Mouse (Mus musculus) brain, adult 2 months (tissue): Measurements from ENCODE around the gene Ehmt2.
A peak's percentile ranks its signal among the peaks of the same experiment; 100 is the strongest.
"Not testable (repeated sequence)": the region's sequence is repeated elsewhere in the genome, so short reads cannot be mapped to it uniquely, and the experiment has no call there.

Source experiments
- DNase-seq: peaks from one replicate; pipeline ENCODE4 v3.0.0; 2011; ENCODE audit warnings: low read depth, low spot score

Ehmt2 gene

DNA sequence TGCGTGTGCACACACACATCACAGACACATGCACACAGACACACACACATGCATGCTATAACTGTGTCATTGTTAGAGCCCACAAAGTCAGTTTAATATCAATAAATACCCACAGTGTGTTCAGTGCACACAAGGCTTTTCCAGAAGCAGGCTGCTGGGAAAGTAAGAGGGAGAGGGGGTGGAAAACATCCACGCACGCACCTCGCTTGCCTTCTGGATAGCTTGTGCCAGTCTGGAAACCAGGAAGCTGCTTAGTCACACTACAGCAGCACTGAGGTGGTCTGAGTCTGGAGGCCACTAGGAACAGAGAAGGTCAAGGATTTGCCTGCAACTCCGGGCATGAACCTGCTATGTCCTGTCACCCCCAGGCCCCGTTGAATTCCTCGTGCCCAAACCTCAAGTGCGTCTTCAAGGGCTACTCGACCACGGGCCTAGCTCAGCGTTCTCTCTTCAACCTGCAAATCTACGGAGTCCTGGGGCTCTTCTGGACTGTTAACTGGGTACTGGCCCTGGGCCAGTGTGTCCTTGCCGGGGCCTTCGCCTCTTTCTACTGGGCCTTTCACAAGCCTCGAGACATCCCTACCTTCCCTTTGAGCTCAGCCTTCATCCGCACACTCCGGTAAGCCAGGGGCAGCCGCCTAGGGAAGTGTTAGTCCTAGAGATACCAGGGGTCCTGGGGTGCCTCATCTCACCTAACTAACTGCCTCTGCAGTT, 29.2 kb downstream of the Ehmt2 start:
- DNase-seq: peak; percentile 64

DNA sequence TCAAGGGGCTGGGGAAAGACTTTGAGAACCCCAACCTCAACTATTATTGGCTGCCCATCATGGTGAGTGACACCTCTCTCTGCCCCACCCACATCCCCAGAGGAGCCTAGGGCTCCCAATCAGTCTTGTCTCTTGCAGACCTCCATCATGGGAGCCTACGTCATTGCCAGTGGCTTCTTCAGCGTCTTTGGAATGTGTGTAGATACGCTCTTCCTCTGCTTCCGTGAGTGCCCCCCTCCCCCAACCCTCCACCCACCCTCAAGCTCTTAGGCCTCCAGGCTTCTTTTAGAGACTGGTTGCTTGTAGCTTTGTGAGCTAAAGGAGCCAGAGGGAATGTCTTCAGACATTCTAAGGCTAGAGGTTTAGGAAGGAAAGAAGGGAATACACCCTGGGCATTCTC, 30.6 kb downstream of the Ehmt2 start:
- DNase-seq: no peak

DNA sequence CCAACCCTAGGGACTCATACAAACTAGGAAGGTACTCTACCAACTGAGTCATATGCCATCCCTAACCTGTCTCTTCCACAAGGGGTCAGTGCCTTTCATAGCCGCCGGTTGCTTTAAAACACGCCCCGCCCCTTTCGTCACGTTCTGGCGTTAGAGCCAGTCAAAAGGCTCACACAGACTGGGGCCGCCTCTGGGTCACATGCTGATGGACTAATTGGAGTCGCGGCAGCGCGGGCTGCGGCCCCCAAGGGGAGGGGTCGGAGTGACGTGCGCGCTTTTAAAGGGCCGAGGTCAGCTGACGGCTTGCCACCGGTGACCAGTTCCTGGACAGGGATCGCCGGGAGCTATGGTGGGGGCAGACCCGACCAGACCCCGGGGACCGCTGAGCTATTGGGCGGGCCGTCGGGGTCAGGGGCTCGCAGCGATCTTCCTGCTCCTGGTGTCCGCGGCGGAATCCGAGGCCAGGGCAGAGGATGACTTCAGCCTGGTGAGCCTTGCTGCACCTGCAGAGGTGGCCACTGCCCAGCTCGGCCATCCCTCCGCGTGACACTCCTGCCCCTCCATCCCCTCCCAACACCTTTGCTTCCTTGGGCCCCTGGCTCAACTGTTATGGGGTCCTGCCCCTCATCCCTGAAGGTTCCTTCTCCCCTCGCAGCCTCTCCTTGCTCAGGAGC, 32.9 kb downstream of the Ehmt2 start, which contains the start of gene Neu1:
Neu1 (plus strand) TSS at position 193 of the 674 bp plus-strand sequence.
- DNase-seq: peak; percentile 99

DNA sequence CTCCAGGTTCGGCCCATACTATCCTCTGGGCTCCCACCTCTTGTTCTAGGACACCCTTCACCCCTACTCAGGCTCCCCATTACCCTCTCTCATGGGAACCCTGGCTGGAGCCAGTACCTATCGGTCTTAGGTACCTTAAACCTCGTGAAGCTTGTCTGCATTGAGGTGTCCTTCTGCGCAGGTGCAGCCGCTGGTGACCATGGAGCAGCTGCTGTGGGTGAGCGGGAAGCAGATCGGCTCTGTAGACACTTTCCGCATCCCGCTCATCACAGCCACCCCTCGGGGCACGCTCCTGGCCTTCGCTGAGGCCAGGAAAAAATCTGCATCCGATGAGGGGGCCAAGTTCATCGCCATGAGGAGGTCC, 33.4 kb downstream of the Ehmt2 start:
- DNase-seq: peak; percentile 75

DNA sequence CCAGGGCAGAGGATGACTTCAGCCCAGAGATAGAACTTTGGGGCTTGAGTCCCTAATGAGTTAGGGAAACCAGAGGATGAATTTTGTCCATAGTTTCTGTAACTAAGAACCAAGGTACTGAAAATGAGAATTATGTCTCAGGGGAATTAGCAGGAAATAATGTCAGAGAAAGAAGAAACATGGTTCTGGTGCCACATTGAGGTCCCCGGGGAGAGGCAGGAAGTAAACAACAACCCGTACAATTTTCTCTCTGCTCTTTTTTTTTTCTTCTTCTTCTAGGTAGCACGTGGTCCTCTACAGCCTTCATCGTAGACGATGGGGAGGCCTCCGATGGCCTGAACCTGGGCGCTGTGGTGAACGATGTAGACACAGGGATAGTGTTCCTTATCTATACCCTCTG, 34.0 kb downstream of the Ehmt2 start:
- no peak for DNase-seq

DNA sequence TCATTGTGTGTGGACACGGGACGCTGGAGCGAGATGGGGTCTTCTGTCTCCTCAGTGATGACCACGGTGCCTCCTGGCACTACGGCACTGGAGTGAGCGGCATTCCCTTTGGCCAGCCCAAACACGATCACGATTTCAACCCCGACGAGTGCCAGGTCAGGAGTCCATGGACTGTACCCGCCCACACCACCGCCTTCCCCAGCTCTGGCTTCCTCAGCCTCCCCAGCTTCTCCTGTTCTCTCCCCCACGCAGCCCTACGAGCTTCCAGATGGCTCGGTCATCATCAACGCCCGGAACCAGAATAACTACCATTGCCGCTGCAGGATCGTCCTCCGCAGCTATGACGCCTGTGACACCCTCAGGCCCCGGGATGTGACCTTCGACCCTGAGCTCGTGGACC, 35.8 kb downstream of the Ehmt2 start:
- peak; percentile 32 for DNase-seq

DNA sequence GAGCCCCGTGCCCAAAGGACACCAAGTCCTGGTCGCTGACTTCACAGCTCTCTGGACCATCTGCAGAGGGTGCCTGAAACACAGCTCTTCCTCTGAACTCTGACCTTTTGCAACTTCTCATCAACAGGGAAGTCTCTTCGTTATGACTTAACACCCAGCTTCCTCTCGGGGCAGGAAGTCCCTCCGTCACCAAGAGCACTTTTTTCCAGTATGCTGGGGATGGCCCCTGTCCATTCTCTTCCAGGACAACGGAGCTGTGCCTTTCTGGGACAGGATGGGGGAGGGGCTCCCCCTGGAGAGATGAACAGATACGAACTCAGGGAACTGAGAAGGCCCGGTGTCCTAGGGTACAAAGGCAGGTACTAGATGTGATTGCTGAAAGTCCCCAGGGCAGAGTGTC, 36.6 kb downstream of the Ehmt2 start:
- no peak for DNase-seq

DNA sequence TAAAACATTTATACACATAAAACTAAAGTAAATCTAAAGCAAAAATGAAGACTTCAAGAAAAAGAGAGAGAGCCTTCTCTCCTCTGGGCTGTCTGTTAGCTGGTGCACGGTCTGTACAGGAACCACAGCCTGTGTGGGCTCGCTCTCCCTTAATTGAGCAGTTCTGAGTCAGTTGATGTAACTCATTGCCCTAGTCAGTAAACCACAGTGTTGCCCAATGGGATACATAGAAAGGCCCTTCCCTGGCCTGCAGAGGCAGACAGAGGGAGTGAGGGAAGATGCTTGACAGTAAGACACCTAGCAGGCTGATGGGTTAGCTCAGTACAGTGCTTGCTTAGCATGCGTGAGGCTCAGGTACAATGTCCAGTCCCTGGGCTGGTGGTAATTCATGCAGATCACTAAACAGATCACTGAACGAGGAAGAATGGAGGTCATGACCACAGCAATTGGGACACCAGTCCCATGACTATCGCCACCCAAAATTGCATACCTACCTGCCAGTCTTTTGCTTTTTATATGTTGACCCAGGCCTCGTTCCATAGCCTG, 39.8 kb downstream of the Ehmt2 start:
- DNase-seq: no peak

DNA sequence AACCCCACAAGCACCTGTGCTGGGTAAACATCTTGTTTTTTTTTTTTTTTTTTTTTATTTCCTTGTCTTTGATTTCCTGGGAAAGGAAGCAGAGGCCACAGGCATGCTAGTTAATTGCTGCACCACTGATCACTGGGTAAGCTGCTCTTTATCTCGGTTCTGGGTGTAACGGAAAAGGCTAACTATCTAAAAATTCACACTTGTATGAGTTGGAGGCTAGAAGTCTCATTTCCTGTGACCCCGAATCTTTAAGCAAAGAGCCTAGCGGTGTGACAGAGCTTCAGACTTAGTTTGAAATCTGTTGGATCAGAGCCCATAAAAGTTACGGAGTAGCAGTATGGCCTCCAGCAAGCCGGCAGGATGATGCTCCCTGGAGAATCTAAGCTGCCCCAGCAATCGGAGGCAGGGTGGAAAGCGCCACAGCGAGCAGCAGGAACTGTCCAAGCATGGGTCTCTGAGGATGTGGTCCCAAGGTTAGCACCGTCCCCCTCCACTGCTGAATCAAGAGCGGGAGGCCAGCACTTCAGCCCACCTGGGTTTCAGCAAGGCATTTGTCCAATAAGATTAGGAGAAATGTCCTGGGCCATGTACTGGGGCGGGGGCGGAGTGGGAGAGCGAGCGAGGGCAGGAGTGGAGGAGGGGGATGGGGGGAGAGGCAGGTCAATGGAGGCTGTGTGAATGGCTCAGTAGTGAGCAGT, 43.2 kb downstream of the Ehmt2 start:
- no peak for DNase-seq

DNA sequence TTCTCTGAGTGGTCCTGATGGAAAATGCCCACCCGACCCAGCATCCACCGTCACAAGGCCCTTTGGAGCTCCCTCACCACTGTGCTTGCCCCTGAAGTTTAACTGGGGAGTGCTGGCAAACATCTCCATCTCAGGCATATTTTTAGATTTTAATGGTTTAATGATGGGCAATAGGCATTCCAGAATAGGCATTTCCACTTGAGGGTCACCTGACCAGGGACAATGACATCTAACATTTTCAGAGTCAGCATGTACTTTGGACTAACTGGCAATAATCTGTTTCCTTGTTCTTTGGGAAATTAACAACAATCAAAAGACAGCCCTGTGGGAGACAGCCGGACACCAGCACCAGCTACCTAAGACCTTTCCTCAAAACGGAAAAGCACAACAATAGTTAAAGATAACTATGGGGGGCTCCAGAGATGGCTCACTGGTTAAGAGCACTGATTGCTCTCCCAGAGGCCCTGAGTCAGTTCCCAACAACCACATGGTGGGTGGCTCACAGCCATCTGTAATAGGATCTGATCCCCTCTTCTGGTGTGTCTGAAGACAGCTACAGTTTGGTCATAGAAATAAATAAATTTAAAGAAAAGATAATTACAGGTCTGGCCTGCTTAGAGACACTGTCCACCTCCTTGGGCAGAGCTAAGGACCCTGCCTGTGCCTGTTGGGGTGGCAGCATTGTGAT, 45.0 kb downstream of the Ehmt2 start:
- DNase-seq: no peak

DNA sequence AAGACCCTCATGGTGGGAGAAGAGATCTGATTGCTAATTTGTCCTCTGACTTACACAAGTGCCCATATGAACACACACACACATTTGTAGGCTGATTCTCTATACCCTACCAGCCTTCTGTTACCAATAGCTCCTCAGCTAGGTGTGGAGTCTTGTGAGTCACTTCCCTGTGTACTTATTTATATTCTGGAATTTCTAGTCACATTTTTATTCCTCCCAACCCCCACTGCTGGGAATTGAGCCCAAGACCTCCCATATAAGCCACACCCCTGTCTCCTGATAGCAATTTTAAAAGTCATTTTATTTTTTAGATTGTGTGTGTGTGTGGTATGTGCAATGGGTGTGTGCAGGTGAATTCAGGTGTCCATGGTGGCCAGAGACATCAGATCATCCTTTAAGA, 46.1 kb downstream of the Ehmt2 start:
- no peak for DNase-seq

DNA sequence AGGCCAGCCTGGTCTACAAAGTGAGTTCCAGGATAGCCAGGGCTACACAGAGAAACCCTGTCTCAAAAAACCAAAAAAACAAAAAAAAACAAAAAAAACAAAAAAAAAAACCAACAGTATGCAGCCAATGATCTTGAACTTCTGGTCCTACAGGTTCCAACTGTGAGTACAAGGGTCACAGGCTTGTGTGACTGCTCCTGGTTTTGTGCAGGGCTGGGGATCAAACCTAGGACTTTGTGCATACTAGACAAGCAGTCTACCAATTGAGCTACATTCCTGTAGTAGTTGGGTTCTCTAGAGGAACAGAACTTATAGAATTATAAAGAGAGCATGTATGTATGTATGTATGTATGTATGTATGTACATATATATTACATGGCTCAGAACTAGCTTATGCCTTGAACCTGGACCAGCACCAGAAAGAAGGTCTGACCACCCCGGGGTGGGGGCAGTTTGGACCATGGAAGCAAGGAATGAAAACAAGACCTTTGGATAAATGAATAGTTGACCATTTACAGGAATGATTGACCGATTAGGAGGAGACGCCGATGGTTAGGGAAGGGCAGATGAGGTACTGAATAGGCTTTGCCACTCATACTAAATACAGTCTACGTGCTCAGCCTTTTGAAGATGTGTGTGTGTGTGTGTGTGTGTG, 48.3 kb downstream of the Ehmt2 start:
- DNase-seq: no peak

DNA sequence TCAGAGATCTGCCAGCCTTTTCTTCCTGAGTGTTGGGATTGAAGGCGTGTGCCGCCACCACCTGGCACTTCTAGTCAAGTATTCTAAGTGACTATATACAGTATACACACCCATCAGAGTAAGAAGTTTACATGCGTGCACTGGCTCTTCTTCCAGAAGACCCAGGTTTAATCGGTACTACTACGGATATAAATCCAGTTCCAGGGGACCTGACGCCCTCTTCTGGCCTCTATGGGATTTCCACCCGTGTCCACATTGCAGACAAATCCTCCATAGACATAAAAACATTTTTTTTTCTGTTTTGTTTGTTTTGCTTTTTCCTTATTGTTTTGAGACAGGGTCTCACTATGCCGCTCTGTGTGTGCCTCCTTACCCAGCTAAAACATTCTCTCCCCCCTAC, 49.3 kb downstream of the Ehmt2 start:
- peak; percentile 43 for DNase-seq

DNA sequence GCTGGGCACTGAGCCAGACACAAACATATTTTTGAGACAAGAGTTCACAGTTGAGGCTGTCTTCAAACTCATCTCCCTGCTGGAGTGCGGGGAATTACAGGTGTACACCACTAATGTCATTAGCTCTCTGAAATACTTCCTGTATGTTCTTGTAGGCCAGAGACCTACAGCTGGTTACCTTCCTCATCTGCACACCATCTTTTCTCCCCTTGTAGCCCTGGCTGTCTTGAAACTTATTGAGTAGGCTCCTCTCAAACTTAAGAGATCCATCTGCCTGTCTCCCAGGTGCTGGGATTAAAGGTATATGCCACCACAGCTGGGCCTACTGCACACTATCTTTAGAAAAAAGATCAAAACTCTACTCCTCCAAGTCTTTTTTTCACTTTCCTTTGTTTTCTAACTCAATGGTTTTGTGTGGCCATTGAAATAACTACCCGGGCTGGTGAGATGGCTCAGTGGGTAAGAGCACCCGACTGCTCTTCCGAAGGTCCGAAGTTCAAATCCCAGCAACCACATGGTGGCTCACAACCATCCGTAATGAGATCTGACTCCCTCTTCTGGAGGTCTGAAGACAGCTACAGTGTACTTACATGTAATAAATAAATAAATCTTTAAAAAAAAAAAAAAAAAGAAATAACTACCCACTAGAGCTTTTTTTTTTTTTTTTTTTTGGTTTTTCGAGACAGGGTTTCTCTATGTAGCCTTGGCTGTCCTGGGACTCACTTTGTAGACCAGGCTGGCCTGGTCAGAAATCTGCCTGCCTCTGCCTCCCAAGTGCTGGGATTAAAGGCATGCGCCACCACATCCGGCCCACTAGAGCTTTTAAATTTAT, 50.7 kb downstream of the Ehmt2 start:
- not testable (repeated sequence) for DNase-seq

DNA sequence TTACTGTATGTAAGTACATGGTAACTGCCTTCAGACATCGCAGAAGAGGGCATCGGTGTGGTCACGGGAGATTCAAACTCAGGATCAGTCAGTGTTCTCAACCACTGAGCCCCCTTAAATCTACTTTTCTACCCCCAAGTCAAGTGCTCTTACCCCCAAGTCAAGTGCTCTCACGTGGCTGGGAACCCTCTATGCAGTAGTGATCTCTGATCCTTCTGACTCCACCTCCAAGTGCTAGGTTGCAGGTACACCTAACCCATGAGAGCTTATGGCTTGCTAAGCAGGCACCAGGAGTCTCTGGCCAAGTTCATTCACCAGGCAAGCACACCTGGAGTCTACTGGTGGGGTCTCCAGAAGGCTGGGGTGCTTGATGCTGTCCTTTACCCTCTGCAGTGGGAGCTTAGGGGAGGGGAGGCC, 51.3 kb downstream of the Ehmt2 start:
- DNase-seq: no peak

DNA sequence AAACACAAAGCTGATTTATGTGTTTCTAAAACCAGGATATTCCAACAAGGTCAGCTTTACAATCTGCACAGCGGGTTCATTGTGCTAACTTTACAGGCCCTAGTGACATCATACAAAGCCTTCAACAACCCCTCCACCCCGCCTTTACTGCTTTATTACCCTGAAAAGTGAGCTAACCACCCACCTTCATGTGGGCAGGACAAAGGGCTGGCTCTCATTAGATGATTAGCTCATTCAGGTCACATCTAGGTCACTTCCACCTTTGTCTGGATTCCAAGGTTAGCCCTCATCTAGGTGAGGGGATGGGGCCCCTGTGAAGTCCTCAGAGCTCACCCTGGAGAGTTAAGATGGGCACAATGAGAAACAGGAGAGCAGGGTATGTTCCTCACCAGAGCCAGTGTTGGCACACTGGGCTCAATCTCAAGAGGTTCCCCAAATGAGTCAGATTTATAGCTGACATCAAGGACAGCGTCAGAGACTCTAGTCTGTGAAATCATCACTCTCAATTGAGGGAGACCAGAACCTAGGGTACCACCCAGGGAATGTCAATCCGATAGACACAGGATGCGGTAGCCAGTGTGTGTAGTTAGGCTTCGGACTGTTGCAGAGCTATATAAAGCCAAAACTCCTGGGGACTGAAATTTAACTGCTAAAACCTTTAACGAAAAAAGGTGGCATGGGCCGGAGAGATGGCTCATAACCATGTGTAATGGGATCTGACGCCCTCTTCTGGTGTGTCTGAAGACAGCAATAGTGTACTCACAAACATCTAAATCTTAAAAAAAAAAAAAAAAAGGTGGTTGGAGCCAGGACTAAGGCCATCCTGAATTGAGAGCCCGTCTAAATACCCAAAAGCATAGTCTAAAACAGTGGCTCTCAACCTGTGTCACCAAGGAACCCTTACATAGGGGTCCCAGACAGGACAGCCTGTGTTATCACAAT, 52.5 kb downstream of the Ehmt2 start:
- DNase-seq: no peak

DNA sequence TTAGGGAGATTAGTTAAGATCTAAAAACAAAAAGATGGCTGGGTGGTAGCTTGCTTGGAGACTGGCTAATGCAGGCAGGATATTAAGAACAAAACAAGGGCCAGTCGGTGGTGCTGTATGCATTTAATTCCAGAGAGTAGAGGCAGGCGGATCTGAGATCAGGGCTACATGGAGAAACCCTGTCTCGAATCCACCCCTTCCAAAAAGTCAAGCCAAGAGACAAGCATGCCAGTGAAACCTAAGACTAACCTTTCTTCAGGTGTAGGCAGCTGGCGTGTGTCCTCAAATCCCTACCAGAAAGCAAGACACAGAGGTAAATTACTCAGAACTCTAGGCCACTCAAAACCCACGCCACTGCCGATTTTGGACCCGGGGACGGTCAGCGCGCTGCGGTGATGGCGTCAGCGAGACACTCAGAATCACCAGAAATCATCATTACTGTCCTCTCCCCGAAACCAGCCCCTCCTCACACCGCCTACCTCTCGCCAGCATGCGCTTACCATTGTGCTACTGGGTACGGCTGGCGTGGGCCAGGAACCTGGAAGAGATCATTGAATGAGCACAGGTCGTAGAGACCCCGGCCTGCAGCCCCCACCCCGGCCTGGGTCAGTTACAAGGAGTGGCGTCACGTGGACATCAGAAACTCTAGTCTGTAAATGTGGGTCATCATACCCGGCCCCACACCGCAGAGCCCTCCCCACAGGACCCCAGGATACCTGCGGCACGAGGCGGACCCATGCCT, 53.5 kb downstream of the Ehmt2 start:
- DNase-seq: peak; percentile 53

DNA sequence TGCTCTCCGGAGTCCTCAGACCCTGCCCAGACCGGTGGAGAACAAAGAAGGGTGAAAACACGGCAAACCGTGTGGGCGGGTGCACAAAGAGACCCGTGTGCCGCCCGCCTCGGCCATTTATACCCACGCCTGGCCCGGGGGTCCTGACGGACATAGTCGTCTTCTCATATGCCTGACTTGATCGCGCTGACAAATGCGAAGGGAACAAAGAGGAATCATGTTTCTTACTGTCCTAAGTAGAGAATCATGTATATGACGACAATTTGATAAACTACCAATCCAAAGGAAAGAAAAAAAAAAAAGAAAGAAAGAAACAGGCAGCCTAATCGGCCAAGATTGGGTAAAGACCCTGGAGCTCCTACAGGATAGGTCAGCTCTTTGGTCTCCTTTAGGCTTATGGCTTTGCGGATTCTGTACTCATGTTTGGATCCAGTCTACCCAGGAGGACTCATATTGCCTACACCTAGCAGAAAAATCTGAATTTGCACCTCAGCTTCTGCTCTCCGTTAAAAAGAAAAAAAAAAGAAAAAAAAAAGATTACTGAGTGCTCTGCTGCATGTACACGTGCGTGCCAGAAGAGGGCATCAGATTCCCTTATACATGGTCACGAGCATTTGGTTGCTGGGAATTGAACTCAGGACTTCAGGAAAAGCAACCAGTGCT, 54.2 kb downstream of the Ehmt2 start:
- DNase-seq: peak; percentile 85
